Mouse (Mus musculus): ENCODE data around the gene Slc1a7.

DNA sequence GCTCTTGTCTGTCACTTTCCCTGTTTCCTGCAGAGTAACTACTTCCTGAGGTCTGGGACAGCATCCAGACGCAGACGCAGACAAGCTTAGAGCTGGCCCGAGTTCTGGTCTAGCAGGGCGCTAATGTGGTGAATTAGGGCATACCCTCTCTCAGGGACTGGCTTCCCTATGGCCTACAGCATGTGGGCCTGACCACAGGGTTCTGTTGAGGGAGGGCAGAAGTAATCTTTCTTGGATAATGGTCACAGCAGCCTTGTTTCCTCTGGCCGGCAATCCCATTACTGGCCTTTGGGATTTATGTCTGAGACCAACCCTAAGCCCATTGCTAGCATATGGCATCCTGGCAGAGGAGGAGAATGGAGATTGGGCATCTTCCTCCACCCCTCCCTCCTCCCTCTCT is 22.7 kb downstream of the Slc1a7 start:
- TF ChIP-seq CTCF (IDR thresholded peaks at IDR 0.05; ENCODE audit: extremely low read depth, insufficient read depth, low read length) (no peak), POLR2A (IDR thresholded peaks at IDR 0.05; ENCODE audit: extremely low read depth, insufficient read depth, low read length) (no peak)

Measured in cortical plate, adult 2 months (tissue).